Mouse (Mus musculus): ENCODE measurements around the gene Lpo. TPM values are rescaled to one million over a fixed set of nuclear protein-coding genes. Genes with fewer than 3 reads are reported as not detected.

Lpo gene
- polyA plus RNA-seq, 1 experiment from 2014 or later: not detected

DNA sequence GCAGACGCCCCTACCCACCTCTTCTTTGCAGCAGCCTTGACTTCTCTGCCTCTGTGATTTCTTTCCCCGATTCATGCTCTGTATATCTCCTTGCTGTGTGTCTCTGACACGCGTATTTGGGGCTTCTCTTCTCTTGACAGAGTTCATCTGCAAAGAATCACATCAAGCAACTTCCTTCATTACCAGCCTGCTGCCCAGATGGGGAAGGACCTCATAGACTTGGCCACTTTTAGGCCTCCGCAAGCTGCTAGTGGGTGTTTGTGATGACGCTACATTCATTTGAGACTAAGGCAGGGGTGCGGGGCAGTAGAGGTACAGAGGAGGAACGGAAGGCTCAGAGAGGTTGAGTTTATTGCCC lies 25.5 kb upstream of the Lpo start:
- 37% methylated on average over 8 of the region's 8 CpGs for WGBS (ENCODE audit: insufficient replicate concordance)
- Histone ChIP-seq H3K4me2 (ENCODE audit: low read depth, low read length) (peak overlapping the region; percentile 76), H3K27me3 (ENCODE audit: control insufficient read depth, insufficient read depth, low read depth, low read length) (no peaks in the 10 kb centered on the region), H3K36me3 (ENCODE audit: control insufficient read depth, insufficient read depth) (no peaks in the 10 kb centered on the region; the same call in 1 of the 2 replicates), H3K9ac (ENCODE audit: low read depth, low read length) (peak overlapping the region; percentile 47; the same call in 1 of the 2 replicates), H3K9me3 (replicated peaks; ENCODE audit: control insufficient read depth, low read length) (no peaks in the 10 kb centered on the region), H3K27ac (ENCODE audit: low read length) (no peak overlapping the region), H3K4me3 (ENCODE audit: low read depth, low read length) (peak overlapping the region; percentile 68), H3K4me1 (ENCODE audit: control insufficient read depth, low read depth, low read length) (peaks cover 4% of the 10 kb centered on the region)
- ATAC-seq (ENCODE audit: low read depth): no peak

DNA sequence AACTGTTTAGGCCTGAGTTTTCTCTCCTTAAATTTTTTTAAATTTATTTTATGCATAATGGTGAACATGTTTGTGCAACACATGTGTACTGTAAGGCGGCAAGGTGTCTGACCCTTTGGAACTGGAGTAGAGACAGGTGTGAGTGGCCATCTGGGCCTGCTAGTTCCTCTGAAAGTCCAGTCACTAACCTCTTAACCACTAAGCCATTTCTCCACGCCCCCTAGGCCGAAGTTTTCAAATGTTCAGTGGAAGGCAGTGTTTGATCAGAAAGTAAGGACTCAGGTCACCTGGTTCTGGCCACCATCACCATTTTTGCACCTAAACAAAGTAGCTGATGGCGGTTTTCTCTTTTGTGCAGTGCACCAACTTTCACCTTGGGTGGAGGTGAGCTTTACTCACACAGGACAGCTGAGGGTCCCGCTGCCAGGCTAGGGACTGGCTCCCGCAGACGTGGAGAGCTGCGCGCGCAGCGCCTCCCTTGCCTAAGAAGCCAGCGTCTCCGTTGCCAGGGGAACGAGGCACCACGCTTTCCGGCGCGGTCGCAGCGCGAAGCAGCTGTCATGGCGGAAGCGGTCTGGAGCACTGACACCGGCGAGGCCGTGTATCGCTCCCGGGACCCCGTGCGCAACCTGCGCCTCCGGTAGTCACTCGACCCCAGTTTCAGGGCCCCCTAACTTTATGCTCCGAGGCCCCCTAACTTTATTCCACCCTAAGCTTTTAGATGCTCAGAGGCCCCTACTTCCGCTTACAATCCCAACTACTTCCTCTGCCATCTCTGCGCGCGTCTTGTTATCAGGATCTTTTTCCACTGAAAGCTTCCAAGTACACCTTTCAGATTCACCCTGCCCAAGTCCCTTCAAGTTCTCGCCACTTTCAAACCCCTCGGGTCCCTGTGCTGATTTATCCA lies 24.9 kb upstream of the Lpo start, which contains the start of gene Mks1:
Gene Mks1 (plus strand): TSS at position 526 of the 907 bp plus-strand sequence.
- ATAC-seq (ENCODE audit: low read depth): peak; percentile 81
- Histone ChIP-seq H3K27me3 (ENCODE audit: control insufficient read depth, insufficient read depth, low read depth, low read length) (no peaks in the 10 kb centered on the region), H3K4me3 (ENCODE audit: low read depth, low read length) (peak within 1 kb of the TSS; percentile 68), H3K4me2 (ENCODE audit: low read depth, low read length) (peak within 1 kb of the TSS; percentile 76), H3K9ac (ENCODE audit: low read depth, low read length) (peak within 1 kb of the TSS; percentile 47; the same call in 1 of the 2 replicates), H3K36me3 (ENCODE audit: control insufficient read depth, insufficient read depth) (no peaks in the 10 kb centered on the region; the same call in 1 of the 2 replicates), H3K9me3 (replicated peaks; ENCODE audit: control insufficient read depth, low read length) (no peaks in the 10 kb centered on the region), H3K27ac (ENCODE audit: low read length) (no peak within 1 kb of the TSS), H3K4me1 (ENCODE audit: control insufficient read depth, low read depth, low read length) (peaks cover 4% of the 10 kb centered on the region)
- WGBS (ENCODE audit: insufficient replicate concordance): 3% methylated on average over 40 of the region's 40 CpGs

DNA sequence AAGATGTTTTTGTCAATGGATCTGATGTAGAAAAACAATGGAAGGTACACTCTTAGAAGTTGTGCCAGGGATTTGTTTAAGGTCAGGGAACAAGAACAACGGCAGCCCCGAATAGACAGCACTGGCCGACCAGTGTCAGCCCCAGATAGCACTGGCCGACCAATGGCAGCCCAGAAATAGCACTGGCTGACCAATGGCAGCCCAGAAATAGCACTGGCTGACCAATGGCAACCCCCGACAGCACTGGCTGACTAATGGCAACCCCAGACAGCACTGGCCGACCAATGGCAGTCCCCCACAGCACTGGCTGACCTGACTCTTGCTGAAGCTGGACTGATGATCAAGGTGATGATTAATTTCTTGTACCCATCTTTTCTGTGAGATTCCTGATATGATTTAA lies 19.8 kb upstream of the Lpo start:
- no peak overlapping the region for H3K4me2 ChIP-seq (ENCODE audit: low read depth, low read length)
- no peak overlapping the region for H3K4me3 ChIP-seq (ENCODE audit: low read depth, low read length)
- no peak overlapping the region for H3K9ac ChIP-seq (ENCODE audit: low read depth, low read length)
- ATAC-seq (ENCODE audit: low read depth): no peak
- no peaks in the 10 kb centered on the region for H3K9me3 ChIP-seq (replicated peaks; ENCODE audit: control insufficient read depth, low read length)
- no peaks in the 10 kb centered on the region for H3K4me1 ChIP-seq (ENCODE audit: control insufficient read depth, low read depth, low read length)
- H3K36me3 ChIP-seq (ENCODE audit: control insufficient read depth, insufficient read depth): no peaks in the 10 kb centered on the region
- no peak overlapping the region for H3K27ac ChIP-seq (ENCODE audit: low read length)
- 63% methylated on average over 6 of the region's 6 CpGs for WGBS (ENCODE audit: insufficient replicate concordance)
- H3K27me3 ChIP-seq (ENCODE audit: control insufficient read depth, insufficient read depth, low read depth, low read length): no peaks in the 10 kb centered on the region

DNA sequence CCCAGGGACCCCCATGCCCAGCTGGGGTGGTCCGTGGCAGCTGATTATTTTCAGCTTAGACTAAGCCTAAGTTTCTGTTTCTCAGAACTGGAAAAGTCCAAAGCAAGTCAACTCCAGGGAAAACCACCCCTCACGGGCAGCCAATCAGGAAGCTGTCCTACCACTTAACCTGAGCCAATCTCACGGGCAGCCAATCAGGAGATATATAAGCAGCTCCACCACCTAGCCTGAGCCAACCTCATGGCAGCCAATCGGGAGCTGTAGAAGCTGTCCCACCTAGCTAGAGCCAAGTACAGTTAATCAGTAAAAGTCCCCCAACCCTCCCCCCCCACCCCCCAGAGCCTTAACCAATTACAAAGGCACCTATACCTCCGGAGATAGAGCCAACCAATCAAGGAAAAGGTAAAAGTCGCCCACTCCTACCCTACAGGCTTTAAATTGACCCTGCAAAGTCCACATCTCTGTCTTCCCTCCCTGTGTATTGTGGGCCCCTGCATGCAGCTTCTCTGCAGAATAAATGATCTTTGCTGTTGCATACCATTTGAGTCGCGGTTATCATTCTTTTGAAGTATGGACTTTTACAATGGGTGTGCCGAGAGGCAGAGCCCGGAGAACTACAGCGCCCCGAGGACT lies 19.0 kb upstream of the Lpo start:
- no peak for ATAC-seq (ENCODE audit: low read depth)
- H3K27me3 ChIP-seq (ENCODE audit: control insufficient read depth, insufficient read depth, low read depth, low read length): no peaks in the 10 kb centered on the region
- H3K9me3 ChIP-seq (replicated peaks; ENCODE audit: control insufficient read depth, low read length): no peaks in the 10 kb centered on the region
- no peak overlapping the region for H3K27ac ChIP-seq (ENCODE audit: low read length)
- H3K36me3 ChIP-seq (ENCODE audit: control insufficient read depth, insufficient read depth): no peaks in the 10 kb centered on the region
- no peak overlapping the region for H3K4me3 ChIP-seq (ENCODE audit: low read depth, low read length)
- no peak overlapping the region for H3K9ac ChIP-seq (ENCODE audit: low read depth, low read length)
- H3K4me2 ChIP-seq (ENCODE audit: low read depth, low read length): no peak overlapping the region
- 69% methylated on average over 12 of the region's 12 CpGs for WGBS (ENCODE audit: insufficient replicate concordance)
- H3K4me1 ChIP-seq (ENCODE audit: control insufficient read depth, low read depth, low read length): no peaks in the 10 kb centered on the region

DNA sequence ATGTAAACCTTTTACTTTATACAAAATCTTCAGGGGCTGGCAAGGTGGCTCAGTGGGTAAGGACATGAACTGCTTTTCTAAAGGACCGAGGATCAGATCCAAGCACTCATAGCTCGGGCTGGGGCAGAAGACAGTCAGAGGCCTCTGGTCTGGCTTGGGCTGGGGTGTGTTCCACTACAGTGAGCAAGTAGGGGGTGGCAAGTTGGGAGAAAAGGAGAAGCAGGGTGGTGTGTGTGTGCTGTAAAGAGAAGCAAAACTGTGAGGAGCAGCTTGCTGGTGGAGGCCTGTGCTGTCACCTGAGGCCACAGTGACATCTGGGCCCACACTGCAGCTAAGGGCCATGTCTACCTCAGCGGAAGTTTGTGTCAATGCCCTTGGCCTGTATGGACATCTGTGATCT lies 13.3 kb upstream of the Lpo start:
- Histone ChIP-seq H3K9me3 (replicated peaks; ENCODE audit: control insufficient read depth, low read length) (no peaks in the 10 kb centered on the region), H3K4me2 (ENCODE audit: low read depth, low read length) (no peak overlapping the region), H3K36me3 (ENCODE audit: control insufficient read depth, insufficient read depth) (no peaks in the 10 kb centered on the region), H3K9ac (ENCODE audit: low read depth, low read length) (no peak overlapping the region), H3K27ac (ENCODE audit: low read length) (no peak overlapping the region), H3K4me3 (ENCODE audit: low read depth, low read length) (no peak overlapping the region), H3K4me1 (ENCODE audit: control insufficient read depth, low read depth, low read length) (no peaks in the 10 kb centered on the region), H3K27me3 (ENCODE audit: control insufficient read depth, insufficient read depth, low read depth, low read length) (no peaks in the 10 kb centered on the region)
- 65% methylated on average over 3 of the region's 3 CpGs for WGBS (ENCODE audit: insufficient replicate concordance)
- no peak for ATAC-seq (ENCODE audit: low read depth)

DNA sequence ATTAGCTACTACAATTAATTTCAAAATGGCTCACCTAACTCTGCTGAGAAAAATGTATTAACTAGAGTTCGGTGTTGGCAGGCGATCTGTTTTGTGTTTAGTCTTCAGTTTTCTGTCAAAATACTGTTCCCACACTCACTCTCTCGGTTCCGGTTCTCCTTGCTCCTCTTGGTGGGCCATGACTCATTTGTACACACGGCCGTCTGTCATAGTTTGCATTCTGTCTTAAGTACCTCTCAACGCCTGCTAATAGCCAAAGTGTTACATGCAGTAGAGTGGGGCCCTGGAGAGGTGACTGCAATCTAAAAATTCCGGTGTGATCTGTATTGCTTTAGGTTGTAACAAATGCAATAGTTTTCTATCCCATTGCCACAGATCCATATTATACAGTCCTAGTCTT lies 12.6 kb upstream of the Lpo start:
- 73% methylated on average over 8 of the region's 8 CpGs for WGBS (ENCODE audit: insufficient replicate concordance)
- Histone ChIP-seq H3K27ac (ENCODE audit: low read length) (no peak overlapping the region), H3K27me3 (ENCODE audit: control insufficient read depth, insufficient read depth, low read depth, low read length) (no peaks in the 10 kb centered on the region), H3K4me2 (ENCODE audit: low read depth, low read length) (no peak overlapping the region), H3K9me3 (replicated peaks; ENCODE audit: control insufficient read depth, low read length) (no peaks in the 10 kb centered on the region), H3K4me1 (ENCODE audit: control insufficient read depth, low read depth, low read length) (no peaks in the 10 kb centered on the region), H3K36me3 (ENCODE audit: control insufficient read depth, insufficient read depth) (no peaks in the 10 kb centered on the region), H3K9ac (ENCODE audit: low read depth, low read length) (no peak overlapping the region), H3K4me3 (ENCODE audit: low read depth, low read length) (no peak overlapping the region)
- ATAC-seq (ENCODE audit: low read depth): no peak

DNA sequence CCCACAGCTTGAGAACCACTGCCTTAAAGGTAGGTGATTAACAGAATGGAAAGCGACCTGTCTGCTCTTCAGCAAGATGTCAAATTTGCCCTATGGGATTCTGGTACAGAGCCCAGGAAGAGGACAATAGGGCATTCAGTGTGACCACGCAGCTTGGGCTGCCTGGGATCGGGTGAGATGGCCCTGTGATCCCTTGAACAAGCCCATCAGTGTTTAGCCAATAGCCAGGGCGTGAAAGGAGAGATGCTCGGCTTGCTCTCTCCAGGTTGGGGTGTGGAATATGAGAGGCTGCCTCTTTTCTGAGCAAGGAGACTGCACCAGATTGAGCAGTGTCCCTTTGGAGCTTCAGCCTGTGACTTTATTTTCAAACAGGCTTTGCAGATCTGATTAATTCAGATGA lies 6.6 kb downstream of the Lpo start:
- Histone ChIP-seq H3K36me3 (ENCODE audit: control insufficient read depth, insufficient read depth) (no peaks in the 10 kb centered on the region), H3K27ac (ENCODE audit: low read length) (no peak overlapping the region), H3K4me1 (ENCODE audit: control insufficient read depth, low read depth, low read length) (peaks cover 2% of the 10 kb centered on the region; the same call in 1 of the 2 replicates), H3K27me3 (ENCODE audit: control insufficient read depth, insufficient read depth, low read depth, low read length) (peaks cover 3% of the 10 kb centered on the region; the same call in 1 of the 2 replicates), H3K9ac (ENCODE audit: low read depth, low read length) (no peak overlapping the region), H3K4me2 (ENCODE audit: low read depth, low read length) (no peak overlapping the region), H3K4me3 (ENCODE audit: low read depth, low read length) (no peak overlapping the region), H3K9me3 (replicated peaks; ENCODE audit: control insufficient read depth, low read length) (no peaks in the 10 kb centered on the region)
- ATAC-seq (ENCODE audit: low read depth): no peak
- WGBS (ENCODE audit: insufficient replicate concordance): 42% methylated on average over 5 of the region's 5 CpGs

DNA sequence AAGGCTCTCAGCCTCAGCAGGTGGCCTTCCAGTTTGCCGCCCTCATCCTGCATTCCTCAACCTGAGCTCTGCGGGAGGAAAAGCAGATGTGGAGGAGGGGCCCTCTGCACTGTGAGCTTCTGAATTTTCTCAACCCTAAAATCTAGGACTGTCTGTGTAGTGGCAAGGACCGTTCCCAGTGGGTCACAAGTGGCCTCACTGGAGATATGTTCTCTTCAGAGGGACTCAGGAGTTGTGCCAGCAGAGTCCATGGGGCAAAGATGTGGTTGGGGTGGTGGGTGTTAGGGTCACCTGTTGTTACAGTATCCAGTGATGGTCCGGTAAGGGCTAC lies 10.7 kb downstream of the Lpo start:
- 32% methylated on average over 4 of the region's 4 CpGs for WGBS (ENCODE audit: insufficient replicate concordance)
- H3K27me3 ChIP-seq (ENCODE audit: control insufficient read depth, insufficient read depth, low read depth, low read length): peaks cover 3% of the 10 kb centered on the region; the same call in 1 of the 2 replicates
- H3K4me2 ChIP-seq (ENCODE audit: low read depth, low read length): peak overlapping the region; percentile 49
- no peak overlapping the region for H3K9ac ChIP-seq (ENCODE audit: low read depth, low read length)
- no peaks in the 10 kb centered on the region for H3K9me3 ChIP-seq (replicated peaks; ENCODE audit: control insufficient read depth, low read length)
- peaks cover 2% of the 10 kb centered on the region; the same call in 1 of the 2 replicates for H3K4me1 ChIP-seq (ENCODE audit: control insufficient read depth, low read depth, low read length)
- H3K36me3 ChIP-seq (ENCODE audit: control insufficient read depth, insufficient read depth): no peaks in the 10 kb centered on the region
- no peak overlapping the region for H3K27ac ChIP-seq (ENCODE audit: low read length)
- no peak for ATAC-seq (ENCODE audit: low read depth)
- H3K4me3 ChIP-seq (ENCODE audit: low read depth, low read length): peak overlapping the region; percentile 32

Measured in liver, embryonic 16.5 days (tissue).